Mouse (Mus musculus) thymus, adult 2 months (tissue): Measurements from ENCODE around the gene Masp2.

Source experiments
- CTCF ChIP-seq: fragments of 200-500 bp; IDR thresholded peaks from 2 replicates; pipeline ENCODE4 v1.5.1; 2012; ENCODE audit warnings: mild to moderate bottlenecking, control low read depth, low read length, moderate library complexity, borderline replicate concordance; ENCODE audit not compliant: control insufficient read depth, poor library complexity, insufficient read depth; ENCODE audit errors: extremely low read depth
- POLR2A ChIP-seq: fragments of 200-500 bp; IDR thresholded peaks from 2 replicates; pipeline ENCODE4 v1.6.1; 2012; ENCODE audit warnings: mild to moderate bottlenecking, low read length, control low read depth, moderate library complexity; ENCODE audit not compliant: control insufficient read depth, poor library complexity, insufficient read depth; ENCODE audit errors: extremely low read depth

DNA sequence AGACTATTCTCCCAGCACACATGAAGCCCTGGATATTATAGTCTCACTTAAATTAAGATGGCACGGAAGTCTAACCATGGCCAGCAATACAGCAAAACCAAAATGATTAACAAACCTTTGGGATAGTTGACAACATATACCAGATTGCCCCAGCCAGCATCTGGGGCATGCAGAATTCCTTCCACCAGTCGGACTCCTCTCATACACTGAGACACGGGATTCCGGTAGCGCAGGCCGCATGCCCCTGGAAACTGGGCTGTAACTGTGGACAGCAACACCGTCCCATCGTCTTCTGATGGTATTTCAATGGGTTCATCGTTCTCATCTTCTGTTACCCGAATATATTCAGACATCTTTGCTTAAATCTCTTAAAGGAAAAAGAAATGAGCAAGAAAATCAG, 22.7 kb downstream of the Masp2 start:
- TF ChIP-seq CTCF, result no peak
- no peak for TF ChIP-seq POLR2A
